Mouse (Mus musculus) brain, adult 10 weeks (tissue): ENCODE data around the gene Ces5a. TPM values are rescaled to one million over a fixed set of nuclear protein-coding genes. Genes with fewer than 3 reads are reported as not detected.

ENCODE experiments used
- polyA plus RNA-seq: library from polyadenylated mRNA; stranded (reverse); fragments of 350-450 nt; fragmentation: Illumina TruSeq; extraction: RNeasy Lipid Tissue Mini Kit (QIAGEN cat#74804); gene quantifications from one replicate; pipeline ENCODE4 v1.2.3, GENCODE M21; 2015; ENCODE audit warnings: low read depth, low replicate concordance

Gene Ces5a
- 0.51 TPM for polyA plus RNA-seq

DNA sequence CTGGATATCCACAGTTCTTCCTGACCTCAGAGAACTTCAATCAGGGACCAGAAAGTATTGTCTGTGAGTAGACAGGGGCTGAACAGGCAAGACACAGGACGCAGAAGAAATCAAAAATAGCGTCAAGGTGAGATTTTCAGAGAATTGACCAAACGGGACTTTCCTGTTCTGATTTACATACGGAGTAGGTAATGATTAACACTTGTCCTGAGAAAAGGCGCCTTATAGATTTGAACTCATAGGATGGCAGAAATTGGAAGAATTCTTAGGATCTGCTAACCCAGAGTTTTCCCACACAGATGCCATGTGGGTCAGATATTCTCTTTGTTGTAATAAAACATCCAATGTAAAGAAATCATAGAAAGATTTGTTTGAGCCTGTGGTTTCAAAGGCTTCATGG lies at the start of gene Ces5a:
Gene Ces5a, minus strand, starts transcription at position 101 of the 400 bp plus-strand sequence.

Other genes starting within 250 kb of the Ces5a start
- 0.18 TPM for gene Ces1g, start 198.5 kb downstream of the Ces5a start, polyA plus RNA-seq
- gene Ces1h, start 156.1 kb downstream of the Ces5a start, polyA plus RNA-seq: not detected